Mouse (Mus musculus): Measurements from ENCODE around the gene Lrrn2. TPM values are rescaled to one million over a fixed set of nuclear protein-coding genes. Genes with fewer than 3 reads are reported as not detected.

Lrrn2 gene
- polyA plus RNA-seq, 1 experiment from 2014 or later: 7.0 TPM

DNA sequence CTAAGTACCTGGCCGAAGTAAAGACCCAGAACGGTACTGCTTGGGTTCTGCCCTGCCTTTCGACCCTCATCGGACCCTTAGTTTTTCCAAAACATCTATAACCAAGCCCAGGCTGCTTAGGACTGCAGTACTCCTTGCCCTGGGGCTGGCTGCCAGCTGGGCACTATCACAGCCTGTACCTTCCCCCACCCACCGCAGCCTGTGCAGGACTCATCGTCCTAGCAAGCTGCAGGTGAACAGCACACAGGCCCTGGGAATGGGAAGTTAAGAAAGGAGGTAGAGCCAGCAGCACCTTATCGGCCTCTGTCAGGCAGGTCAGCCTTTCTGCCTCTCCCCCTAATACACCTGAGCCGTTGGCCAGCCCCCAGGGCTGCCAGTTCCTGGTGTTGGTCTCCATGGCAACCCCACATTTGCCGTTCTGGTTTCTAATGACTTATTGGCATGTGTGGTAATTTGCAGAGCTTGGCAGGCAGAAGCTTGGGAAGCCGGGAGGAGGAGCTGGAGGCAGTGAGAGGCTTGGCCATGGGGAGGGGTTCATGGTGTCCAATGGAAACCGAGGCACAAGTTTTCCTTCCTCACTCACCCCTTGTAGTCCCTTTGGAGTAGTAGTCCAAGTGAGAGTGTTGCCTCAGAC, 10.2 kb downstream of the Lrrn2 start:
- Histone ChIP-seq H3K27me3 (replicated peaks; ENCODE audit: control insufficient read depth, insufficient read depth, low read length) (no peaks in the 10 kb centered on the region), H3K9me3 (ENCODE audit: control insufficient read depth, low read length) (no peaks in the 10 kb centered on the region)

DNA sequence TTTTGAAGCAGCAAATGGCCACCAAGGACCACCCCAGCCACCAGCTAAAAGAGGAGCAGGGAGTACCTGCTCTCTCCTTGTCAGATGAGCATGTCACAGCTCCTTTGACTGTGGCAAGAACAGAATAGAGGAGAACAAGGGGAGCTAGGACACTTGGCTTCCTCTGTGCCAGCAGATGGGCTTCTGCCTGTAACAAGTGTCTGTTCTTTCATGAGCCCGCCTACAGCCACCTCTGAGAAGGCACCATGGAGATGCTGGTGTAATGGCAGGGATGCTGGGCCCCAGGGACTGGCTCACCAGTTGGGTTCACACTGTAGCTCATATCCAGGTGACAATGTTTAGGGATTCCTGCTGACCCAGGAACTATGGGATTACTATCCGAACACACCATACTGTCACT, 12.0 kb downstream of the Lrrn2 start:
- H3K9ac ChIP-seq (ENCODE audit: low read depth, low read length): no peak overlapping the region
- H3K4me1 ChIP-seq (ENCODE audit: control insufficient read depth, insufficient read depth, low read length): no peaks in the 10 kb centered on the region; the same call in 1 of the 2 replicates
- H3K27me3 ChIP-seq (replicated peaks; ENCODE audit: control insufficient read depth, insufficient read depth, low read length): no peaks in the 10 kb centered on the region
- no peaks in the 10 kb centered on the region for H3K36me3 ChIP-seq (ENCODE audit: control insufficient read depth, insufficient read depth, low read length)
- H3K4me3 ChIP-seq (ENCODE audit: low read depth, low read length): no peak overlapping the region
- H3K4me2 ChIP-seq (ENCODE audit: low read depth, low read length): no peak overlapping the region
- no peak overlapping the region for H3K27ac ChIP-seq (replicated peaks; ENCODE audit: low read depth, low read length)
- DNase-seq (ENCODE audit: low spot score) (no peak), ATAC-seq (ENCODE audit: low read depth) (no peak)
- H3K9me3 ChIP-seq (ENCODE audit: control insufficient read depth, low read length): no peaks in the 10 kb centered on the region
- 90% methylated on average over 2 of the region's 2 CpGs for WGBS

More for the DNA sequence above, 10.2 kb downstream of the Lrrn2 start:
- Histone ChIP-seq H3K4me1 (ENCODE audit: control insufficient read depth, insufficient read depth, low read length) (peaks cover 6% of the 10 kb centered on the region; the same call in 1 of the 2 replicates), H3K4me3 (ENCODE audit: low read depth, low read length) (no peak overlapping the region), H3K27ac (replicated peaks; ENCODE audit: low read depth, low read length) (no peak overlapping the region), H3K36me3 (ENCODE audit: control insufficient read depth, insufficient read depth, low read length) (no peaks in the 10 kb centered on the region), H3K4me2 (ENCODE audit: low read depth, low read length) (no peak overlapping the region), H3K9ac (ENCODE audit: low read depth, low read length) (no peak overlapping the region)
- ATAC-seq (ENCODE audit: low read depth) (peak; percentile 48; the same call in 1 of the 2 replicates), DNase-seq (ENCODE audit: low spot score) (peak; percentile 41)
- WGBS: 62% methylated on average over 11 of the region's 11 CpGs

DNA sequence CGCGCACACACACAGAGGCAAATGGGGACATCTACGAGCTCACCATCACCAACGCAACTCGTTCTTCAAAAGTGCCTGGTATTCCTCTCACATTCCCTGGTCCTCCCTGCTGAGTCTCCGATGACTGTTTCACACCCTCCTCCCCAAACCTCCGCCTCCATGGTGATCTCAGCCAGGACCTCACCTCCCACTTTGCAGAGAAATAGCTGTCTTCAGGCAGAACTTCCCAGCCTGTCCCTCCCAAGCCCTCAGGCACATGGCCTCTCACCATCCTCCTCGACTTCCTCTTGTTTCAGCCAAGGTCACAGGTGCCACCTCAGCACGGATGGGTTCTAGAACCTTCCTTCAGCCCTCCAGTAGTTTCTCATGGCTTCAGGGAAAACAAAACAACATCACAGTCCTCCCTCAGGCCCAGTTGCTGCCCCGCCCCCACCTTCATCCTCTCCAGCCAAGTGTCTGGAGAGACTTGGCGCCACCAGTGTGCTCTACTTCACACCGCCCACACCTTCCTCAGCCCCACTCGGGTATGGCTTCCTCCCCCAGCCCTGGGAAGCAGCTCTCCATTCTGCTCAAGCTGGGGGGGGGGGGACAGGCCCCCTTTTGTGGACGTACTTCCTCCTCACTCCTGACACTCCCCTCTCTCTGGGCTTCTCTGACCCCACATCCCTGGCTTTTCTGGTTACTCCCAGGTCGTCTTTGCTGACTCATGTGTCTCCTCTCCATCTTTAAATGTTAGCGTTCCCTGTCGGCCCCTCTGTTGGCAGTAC, 13.4 kb downstream of the Lrrn2 start:
- H3K27me3 ChIP-seq (replicated peaks; ENCODE audit: control insufficient read depth, insufficient read depth, low read length): no peaks in the 10 kb centered on the region
- no peak overlapping the region for H3K27ac ChIP-seq (replicated peaks; ENCODE audit: low read depth, low read length)
- WGBS: 64% methylated on average over 17 of the region's 17 CpGs
- no peaks in the 10 kb centered on the region for H3K36me3 ChIP-seq (ENCODE audit: control insufficient read depth, insufficient read depth, low read length)
- H3K9me3 ChIP-seq (ENCODE audit: control insufficient read depth, low read length): no peaks in the 10 kb centered on the region
- H3K9ac ChIP-seq (ENCODE audit: low read depth, low read length): no peak overlapping the region
- no peak for DNase-seq (ENCODE audit: low spot score)
- H3K4me1 ChIP-seq (ENCODE audit: control insufficient read depth, insufficient read depth, low read length): no peaks in the 10 kb centered on the region; the same call in 1 of the 2 replicates
- H3K4me3 ChIP-seq (ENCODE audit: low read depth, low read length): no peak overlapping the region
- no peak overlapping the region for H3K4me2 ChIP-seq (ENCODE audit: low read depth, low read length)
- ATAC-seq (ENCODE audit: low read depth): no peak

DNA sequence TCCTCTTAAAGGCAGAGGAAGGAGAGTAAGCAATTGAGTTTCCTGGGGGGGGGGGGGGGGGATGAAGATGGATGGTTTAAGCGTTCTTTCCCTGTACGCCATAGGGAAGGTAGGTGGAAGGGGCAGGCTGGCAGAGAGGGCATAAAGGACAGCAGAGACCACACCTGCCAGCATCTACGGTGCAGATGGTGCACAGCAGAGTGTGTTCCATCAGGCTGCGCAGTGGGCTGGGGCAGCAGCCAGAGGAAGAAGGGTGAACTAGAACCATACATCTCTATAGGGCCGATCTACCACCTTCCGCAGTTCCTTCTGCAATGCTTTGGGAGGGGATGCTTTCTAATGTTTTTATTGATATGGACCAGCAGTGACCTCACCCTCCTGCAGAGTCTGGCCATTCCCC, 19.0 kb downstream of the Lrrn2 start:
- no peaks in the 10 kb centered on the region for H3K4me1 ChIP-seq (ENCODE audit: control insufficient read depth, insufficient read depth, low read length)
- ATAC-seq (ENCODE audit: low read depth) (no peak), DNase-seq (ENCODE audit: low spot score) (no peak)
- no peak overlapping the region for H3K27ac ChIP-seq (replicated peaks; ENCODE audit: low read depth, low read length)
- no peaks in the 10 kb centered on the region for H3K36me3 ChIP-seq (ENCODE audit: control insufficient read depth, insufficient read depth, low read length)
- 93% methylated on average over 6 of the region's 6 CpGs for WGBS
- H3K9me3 ChIP-seq (ENCODE audit: control insufficient read depth, low read length): no peaks in the 10 kb centered on the region
- no peak overlapping the region for H3K9ac ChIP-seq (ENCODE audit: low read depth, low read length)
- no peak overlapping the region for H3K4me3 ChIP-seq (ENCODE audit: low read depth, low read length)
- H3K4me2 ChIP-seq (ENCODE audit: low read depth, low read length): no peak overlapping the region
- no peaks in the 10 kb centered on the region for H3K27me3 ChIP-seq (replicated peaks; ENCODE audit: control insufficient read depth, insufficient read depth, low read length)

DNA sequence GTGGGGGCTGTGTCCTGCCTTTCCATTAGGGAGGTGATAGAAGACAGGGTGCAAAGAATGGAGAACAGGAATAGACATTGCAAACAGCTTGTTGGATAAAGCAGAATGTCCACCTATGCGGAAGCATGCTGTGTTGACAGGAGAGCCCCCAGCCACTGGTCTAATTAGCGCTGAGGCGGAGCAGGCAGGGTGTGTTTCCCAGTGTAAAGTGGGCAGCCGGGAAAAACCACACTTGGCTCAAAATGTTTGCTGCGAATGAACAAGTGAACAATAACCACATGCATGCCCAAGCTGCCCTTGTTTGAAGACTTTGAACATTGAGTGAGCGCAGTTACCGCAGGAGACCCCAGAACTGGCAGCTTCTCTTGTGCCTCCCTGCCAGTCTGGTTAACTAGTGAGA, 19.6 kb downstream of the Lrrn2 start:
- no peak for DNase-seq (ENCODE audit: low spot score)
- Histone ChIP-seq H3K4me3 (ENCODE audit: low read depth, low read length) (no peak overlapping the region), H3K36me3 (ENCODE audit: control insufficient read depth, insufficient read depth, low read length) (no peaks in the 10 kb centered on the region), H3K27me3 (replicated peaks; ENCODE audit: control insufficient read depth, insufficient read depth, low read length) (no peaks in the 10 kb centered on the region), H3K27ac (replicated peaks; ENCODE audit: low read depth, low read length) (no peak overlapping the region), H3K4me2 (ENCODE audit: low read depth, low read length) (no peak overlapping the region), H3K9ac (ENCODE audit: low read depth, low read length) (no peak overlapping the region), H3K4me1 (ENCODE audit: control insufficient read depth, insufficient read depth, low read length) (no peaks in the 10 kb centered on the region), H3K9me3 (ENCODE audit: control insufficient read depth, low read length) (no peaks in the 10 kb centered on the region)
- 72% methylated on average over 7 of the region's 7 CpGs for WGBS
- ATAC-seq (ENCODE audit: low read depth): no peak

DNA sequence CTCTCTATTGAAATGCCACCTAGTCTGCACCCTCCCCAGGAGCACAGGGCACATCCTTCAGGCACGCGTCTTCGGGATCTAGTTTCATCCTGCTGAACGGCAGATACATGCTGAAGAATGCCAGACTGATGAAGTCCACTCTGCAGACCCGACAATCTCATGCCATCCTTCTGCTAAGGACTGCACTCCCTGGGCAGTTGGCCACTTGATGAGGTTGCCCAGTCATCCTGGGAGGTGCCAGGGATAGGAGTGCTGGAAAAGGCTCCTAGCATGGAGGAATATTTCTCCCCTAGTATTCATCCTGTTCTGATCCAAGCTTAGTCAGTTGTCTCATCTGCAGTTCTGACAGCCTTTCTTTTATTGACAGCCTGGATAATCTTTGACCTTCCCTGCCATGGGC, 20.9 kb downstream of the Lrrn2 start:
- Histone ChIP-seq H3K4me1 (ENCODE audit: control insufficient read depth, insufficient read depth, low read length) (no peaks in the 10 kb centered on the region), H3K27ac (replicated peaks; ENCODE audit: low read depth, low read length) (no peak overlapping the region), H3K27me3 (replicated peaks; ENCODE audit: control insufficient read depth, insufficient read depth, low read length) (no peaks in the 10 kb centered on the region), H3K9ac (ENCODE audit: low read depth, low read length) (no peak overlapping the region), H3K36me3 (ENCODE audit: control insufficient read depth, insufficient read depth, low read length) (no peaks in the 10 kb centered on the region), H3K4me3 (ENCODE audit: low read depth, low read length) (no peak overlapping the region), H3K4me2 (ENCODE audit: low read depth, low read length) (no peak overlapping the region), H3K9me3 (ENCODE audit: control insufficient read depth, low read length) (no peaks in the 10 kb centered on the region)
- 76% methylated on average over 5 of the region's 5 CpGs for WGBS
- no peak for ATAC-seq (ENCODE audit: low read depth)
- no peak for DNase-seq (ENCODE audit: low spot score)

DNA sequence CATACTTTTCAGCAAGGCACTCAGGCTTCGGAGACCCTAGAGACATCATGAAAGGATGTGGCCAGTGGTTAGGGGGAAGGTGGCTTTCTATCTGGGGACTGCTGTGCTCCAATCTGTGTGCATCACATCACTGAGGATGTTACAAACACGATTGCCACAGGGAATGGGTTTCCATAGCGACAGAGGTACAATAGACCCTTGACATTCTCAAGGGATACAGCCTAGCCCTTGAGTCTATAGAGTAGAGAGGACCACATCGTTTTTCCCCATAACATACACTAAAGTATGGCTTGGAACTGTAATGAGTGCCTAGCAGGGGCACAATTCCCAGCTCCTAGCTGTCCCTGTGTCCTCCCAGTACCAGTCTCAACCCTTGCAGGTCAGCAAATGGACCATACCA, 23.4 kb downstream of the Lrrn2 start:
- 64% methylated on average over 4 of the region's 4 CpGs for WGBS
- Histone ChIP-seq H3K27ac (replicated peaks; ENCODE audit: low read depth, low read length) (no peak overlapping the region), H3K4me1 (ENCODE audit: control insufficient read depth, insufficient read depth, low read length) (no peaks in the 10 kb centered on the region), H3K9ac (ENCODE audit: low read depth, low read length) (no peak overlapping the region), H3K27me3 (replicated peaks; ENCODE audit: control insufficient read depth, insufficient read depth, low read length) (no peaks in the 10 kb centered on the region), H3K4me2 (ENCODE audit: low read depth, low read length) (no peak overlapping the region), H3K36me3 (ENCODE audit: control insufficient read depth, insufficient read depth, low read length) (no peaks in the 10 kb centered on the region), H3K4me3 (ENCODE audit: low read depth, low read length) (no peak overlapping the region), H3K9me3 (ENCODE audit: control insufficient read depth, low read length) (no peaks in the 10 kb centered on the region)
- ATAC-seq (ENCODE audit: low read depth) (no peak), DNase-seq (ENCODE audit: low spot score) (no peak)

DNA sequence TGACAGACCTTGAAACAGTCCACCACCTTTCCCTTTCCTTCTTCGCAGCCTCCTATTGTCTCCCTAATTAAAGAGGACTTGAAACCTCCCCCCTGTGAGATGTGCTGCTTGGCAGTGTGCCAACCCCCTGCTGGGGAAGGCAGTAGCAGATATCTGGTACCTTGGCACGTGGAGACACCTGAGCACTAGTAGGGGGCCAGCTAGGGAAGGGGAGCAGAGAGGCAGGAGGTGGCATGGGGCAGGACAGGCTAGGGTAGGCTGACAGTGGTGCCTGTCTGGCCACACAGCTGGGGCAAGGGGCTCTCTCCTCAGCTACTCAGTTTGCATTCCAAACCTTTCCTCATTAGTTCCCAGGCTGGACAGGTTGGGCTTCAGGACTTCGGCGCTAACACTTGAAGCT, 29.0 kb downstream of the Lrrn2 start:
- Histone ChIP-seq H3K36me3 (ENCODE audit: control insufficient read depth, insufficient read depth, low read length) (no peaks in the 10 kb centered on the region), H3K4me2 (ENCODE audit: low read depth, low read length) (no peak overlapping the region), H3K9ac (ENCODE audit: low read depth, low read length) (no peak overlapping the region), H3K9me3 (ENCODE audit: control insufficient read depth, low read length) (no peaks in the 10 kb centered on the region), H3K4me3 (ENCODE audit: low read depth, low read length) (no peak overlapping the region), H3K27ac (replicated peaks; ENCODE audit: low read depth, low read length) (no peak overlapping the region), H3K4me1 (ENCODE audit: control insufficient read depth, insufficient read depth, low read length) (no peaks in the 10 kb centered on the region), H3K27me3 (replicated peaks; ENCODE audit: control insufficient read depth, insufficient read depth, low read length) (no peaks in the 10 kb centered on the region)
- DNase-seq (ENCODE audit: low spot score) (no peak), ATAC-seq (ENCODE audit: low read depth) (peak; percentile 51; the same call in 1 of the 2 replicates)
- 55% methylated on average over 4 of the region's 4 CpGs for WGBS

DNA sequence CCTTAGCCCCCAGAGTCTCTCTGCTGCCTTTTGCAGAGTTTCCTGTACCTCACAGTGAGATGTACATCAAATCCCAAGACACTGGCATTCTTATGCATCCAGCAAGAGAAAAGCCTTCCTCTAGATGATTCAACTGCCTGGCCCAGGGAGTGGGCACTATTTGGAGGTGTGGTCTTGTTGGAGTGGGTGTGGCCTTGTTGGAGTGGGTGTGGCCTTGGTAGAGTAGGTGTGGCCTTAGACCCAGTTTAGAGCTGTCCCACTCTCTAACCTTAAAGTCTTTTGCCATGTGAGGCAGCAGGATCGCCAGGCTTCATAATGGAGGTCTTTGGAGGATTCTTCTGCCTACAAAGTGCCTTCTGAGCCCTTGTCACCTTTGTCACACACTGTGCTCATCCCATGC, 29.9 kb downstream of the Lrrn2 start:
- DNase-seq (ENCODE audit: low spot score) (no peak), ATAC-seq (ENCODE audit: low read depth) (0 out of 2 replicates have a peak, but pooled peaks have one; percentile 9)
- H3K4me1 ChIP-seq (ENCODE audit: control insufficient read depth, insufficient read depth, low read length): no peaks in the 10 kb centered on the region
- no peak overlapping the region for H3K4me3 ChIP-seq (ENCODE audit: low read depth, low read length)
- H3K36me3 ChIP-seq (ENCODE audit: control insufficient read depth, insufficient read depth, low read length): no peaks in the 10 kb centered on the region
- no peak overlapping the region for H3K4me2 ChIP-seq (ENCODE audit: low read depth, low read length)
- no peaks in the 10 kb centered on the region for H3K9me3 ChIP-seq (ENCODE audit: control insufficient read depth, low read length)
- no peak overlapping the region for H3K27ac ChIP-seq (replicated peaks; ENCODE audit: low read depth, low read length)
- no peak overlapping the region for H3K9ac ChIP-seq (ENCODE audit: low read depth, low read length)
- WGBS: 80% methylated on average over 1 of the region's 1 CpGs
- no peaks in the 10 kb centered on the region for H3K27me3 ChIP-seq (replicated peaks; ENCODE audit: control insufficient read depth, insufficient read depth, low read length)
